Mouse (Mus musculus): ENCODE measurements around the gene Gpr156. TPM values are rescaled to one million over a fixed set of nuclear protein-coding genes. Genes with fewer than 3 reads are reported as not detected.

The Gpr156 gene
- total RNA-seq, 1 experiment = 0.22 TPM

- in situ Hi-C loops (cut with MboI; ENCODE audit: low sequenced_read_pairs in 2 of 2, unreplicated experiment in 2 of 2) = no loop called here
- no peak overlapping the region for H3K4me3 ChIP-seq (ENCODE audit: insufficient read depth in 1 of 2, low read depth in 1 of 2, low read length in 2 of 2, poor library complexity in 1 of 2, severe bottlenecking in 1 of 2)
- no peaks in the 10 kb centered on the region for H3K9me3 ChIP-seq (ENCODE audit: control insufficient read depth, insufficient read depth, low read depth, low read length)
- H3K36me3 ChIP-seq (ENCODE audit: control insufficient read depth, insufficient read depth, low read length, poor library complexity, severe bottlenecking) = no peaks in the 10 kb centered on the region
- no peak for DNase-seq (ENCODE audit: low read depth, low spot score)
- no peak overlapping the region for H3K9ac ChIP-seq (ENCODE audit: insufficient read depth, low read depth, low read length, poor library complexity, severe bottlenecking)
- TF ChIP-seq CHD2 (IDR thresholded peaks at IDR 0.05; ENCODE audit: low read depth, low read length) (no peak), MAFK (IDR thresholded peaks at IDR 0.05; ENCODE audit: insufficient read depth, low read depth, low read length) (no peak)
- no peak overlapping the region for H3K27ac ChIP-seq (ENCODE audit: insufficient read depth, low read depth, low read length, poor library complexity, severe bottlenecking)
- H3K4me1 ChIP-seq (ENCODE audit: control insufficient read depth in 2 of 2, insufficient read depth in 2 of 2, low read length in 2 of 2, poor library complexity in 1 of 2) = no peaks in the 10 kb centered on the region
These were observed 131.7 kb downstream of the Gpr156 start for GRCm38 (mm10) chr16:38047781-38048558.

Other genes starting within 250 kb of the Gpr156 start
- 80.6 and 87.6 TPM in 2 replicates for gene Fstl1, start 139.6 kb upstream of the Gpr156 start, total RNA-seq (2012; rRNA removed)
- not detected in 2 replicates for gene Gm36028, start 55.4 kb upstream of the Gpr156 start, total RNA-seq (2012; rRNA removed)
- gene Lrrc58, start 48.1 kb upstream of the Gpr156 start, total RNA-seq (2012; rRNA removed) = 23.2 and 29.8 TPM in 2 replicates
- 15.7 and 19.5 TPM in 2 replicates for gene Gsk3b, start 172.5 kb downstream of the Gpr156 start, total RNA-seq (2012; rRNA removed)

Measured in ES-E14 (cell line).